Mouse (Mus musculus) mouse trophoblast stem cell (cell line): Measurements from ENCODE around the gene Slc35f4.

Experiments
- in situ Hi-C, 2 experiments: fragments of 300-500 bp; cut with MseI, MboI; formaldehyde crosslinking; loops; 2 replicates in 1 of 2; 3 replicates in 1 of 2; pipeline ENCODE4 v1.15.1; 2025

Slc35f4 gene

DNA sequence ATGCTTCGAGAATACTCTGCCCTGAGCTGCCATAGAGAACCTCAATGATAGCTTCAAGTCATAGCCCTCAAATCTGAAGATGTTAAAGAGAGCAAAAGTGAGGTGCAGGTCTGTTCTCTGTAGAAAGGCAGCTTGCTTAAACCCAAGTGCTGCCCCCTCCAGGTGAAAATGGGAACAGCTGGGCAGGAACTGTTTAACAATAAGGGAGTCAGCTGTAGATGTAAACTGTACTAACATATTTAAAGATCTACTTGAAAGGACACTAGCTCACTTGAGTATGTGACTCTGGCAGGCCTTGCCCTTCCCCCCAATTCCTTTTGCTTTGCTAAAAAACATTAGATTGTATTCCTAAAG is 177.0 kb downstream of the Slc35f4 start:
- in situ Hi-C loops, result no loop called here

DNA sequence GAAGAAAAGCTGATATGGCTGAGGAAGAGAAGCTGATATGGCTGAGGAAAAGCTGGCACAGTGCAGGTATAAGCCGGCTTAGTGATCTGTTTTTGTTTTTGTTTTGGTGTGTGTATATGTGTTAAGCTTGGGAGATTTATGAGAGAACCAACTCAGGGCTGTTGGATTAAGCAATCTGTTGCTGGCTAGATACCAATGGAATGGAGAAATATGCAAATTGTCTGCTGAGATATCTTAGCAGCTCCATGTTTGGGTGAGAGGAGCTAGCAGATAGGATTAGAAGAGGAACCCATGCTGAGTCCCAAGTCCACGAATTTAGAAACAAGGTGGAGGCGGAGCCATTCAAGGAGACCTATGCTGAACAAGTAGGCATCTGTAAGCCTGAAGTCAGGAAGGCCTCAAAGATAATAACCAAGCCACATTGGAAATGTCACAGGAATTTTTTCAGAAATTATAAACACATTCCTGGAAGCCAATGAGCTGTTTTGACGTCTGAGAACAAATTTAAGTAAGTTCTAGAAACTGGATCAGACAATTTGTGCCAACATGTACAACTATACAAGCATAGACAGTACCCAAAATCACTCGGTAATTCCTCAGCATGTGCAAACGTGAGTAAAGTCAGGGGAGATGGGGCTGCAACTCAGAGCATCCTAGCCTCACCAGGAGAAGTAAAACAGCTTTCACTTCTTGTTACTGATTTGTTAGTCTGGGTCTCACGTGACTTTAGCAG is 177.5 kb downstream of the Slc35f4 start:
- in situ Hi-C loops, result no loop called here

DNA sequence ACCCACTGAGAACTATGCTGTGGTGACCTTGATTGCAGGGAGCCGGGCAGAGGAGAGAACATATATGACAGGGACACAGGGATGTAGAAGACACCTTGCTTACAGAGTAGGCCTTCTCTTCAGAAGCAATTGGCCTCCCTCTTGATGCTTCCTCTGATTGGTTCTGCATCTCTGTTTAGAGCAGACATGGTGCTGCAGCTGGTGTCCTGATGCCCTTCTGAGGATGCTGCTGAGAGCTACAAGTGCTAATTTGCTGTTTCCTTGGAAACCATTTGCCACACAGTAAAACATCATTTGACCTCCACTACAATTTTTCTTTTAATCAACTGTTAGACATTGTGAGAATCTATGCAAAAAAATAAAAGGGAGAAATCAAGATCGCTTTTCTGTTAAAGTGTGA is 180.0 kb downstream of the Slc35f4 start:
- in situ Hi-C loops, result no loop called here

GRCm38 (mm10) chr14:49337011-49337410 is 188.8 kb downstream of the Slc35f4 start:
- in situ Hi-C loops, result no loop called here

DNA sequence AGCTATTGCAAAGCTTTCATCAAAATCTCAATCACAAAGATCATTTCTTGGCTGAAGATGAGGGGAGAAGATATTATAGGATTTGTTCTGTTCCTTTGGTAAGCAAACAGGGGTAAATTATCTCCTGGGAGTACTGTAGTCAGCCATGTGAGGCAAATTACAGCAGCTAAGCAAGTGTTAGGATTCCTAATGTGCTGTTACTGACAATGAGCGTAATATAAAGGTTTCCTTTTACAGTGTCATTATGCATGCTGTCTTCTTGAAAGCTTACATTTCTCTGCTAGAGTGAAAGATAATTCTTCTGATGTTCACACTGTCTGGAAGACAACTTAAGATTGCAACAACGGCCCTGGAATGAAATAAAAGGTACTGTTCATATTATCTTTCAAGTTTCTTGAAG is 192.0 kb downstream of the Slc35f4 start:
- in situ Hi-C loops, result no loop called here

DNA sequence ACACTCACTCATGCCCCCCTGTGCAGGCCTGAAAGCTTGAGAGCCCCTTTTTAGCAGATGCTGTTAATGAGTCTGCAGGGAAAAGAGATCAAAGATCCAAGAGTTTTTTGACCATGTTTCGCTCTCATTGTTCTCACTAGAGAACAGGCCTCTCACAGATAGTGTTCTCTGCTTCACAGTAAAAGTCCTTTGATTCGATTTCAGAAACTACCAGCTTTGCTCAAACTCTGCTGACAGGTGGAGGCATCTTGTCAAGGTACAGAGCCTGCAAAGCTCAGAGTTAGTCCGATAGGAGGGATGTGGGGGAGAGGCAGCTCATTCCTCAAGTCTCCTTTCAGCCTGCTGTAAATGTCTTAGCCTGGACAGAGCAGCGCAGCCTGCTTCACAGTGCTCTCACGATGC is 209.4 kb downstream of the Slc35f4 start:
- in situ Hi-C loops, result no loop called here

DNA sequence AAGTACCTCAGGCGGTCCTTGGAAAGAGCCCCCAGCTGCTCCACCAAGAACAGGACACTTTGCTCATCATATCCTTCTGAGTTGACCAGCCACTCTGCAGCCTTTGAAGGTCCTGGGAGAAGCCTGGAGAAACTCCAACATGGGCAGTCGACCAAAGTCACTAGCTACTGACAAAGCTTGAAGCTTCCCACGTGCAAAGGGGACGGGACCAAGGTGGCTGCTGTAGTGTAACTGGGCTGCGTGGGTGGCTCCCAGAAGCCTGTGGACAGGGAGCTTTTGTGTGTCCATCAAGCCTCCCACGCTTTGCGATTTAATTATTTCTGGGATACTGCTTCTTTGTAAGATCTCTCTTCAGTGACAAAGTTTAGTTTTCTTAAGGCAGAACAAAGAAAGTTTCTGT is 211.9 kb downstream of the Slc35f4 start:
- in situ Hi-C loops, result no loop called here

DNA sequence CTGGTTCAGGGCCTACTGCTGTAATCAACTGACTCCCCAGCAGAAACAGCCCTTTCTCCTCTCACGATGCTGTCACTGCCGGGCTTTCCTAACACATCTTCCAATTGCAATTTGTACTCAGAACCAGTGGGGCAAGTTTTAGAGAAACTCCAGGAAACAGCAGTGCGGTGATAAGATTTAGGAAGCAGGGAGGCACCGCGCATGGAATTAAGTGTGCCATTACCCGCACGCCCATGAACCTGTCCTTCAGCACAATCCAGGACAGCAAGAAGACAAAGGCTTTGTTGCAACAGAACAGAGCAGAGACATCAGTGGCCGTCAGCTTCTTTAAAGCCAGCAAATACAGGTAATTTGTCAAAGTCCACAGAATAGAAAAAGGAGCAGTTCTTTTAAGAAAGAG is 212.5 kb downstream of the Slc35f4 start:
- in situ Hi-C loops, result no loop called here

- in situ Hi-C loops, result no loop called here
Measured at GRCm38 (mm10) chr14:49311548-49311947, 214.3 kb downstream of the Slc35f4 start.

DNA sequence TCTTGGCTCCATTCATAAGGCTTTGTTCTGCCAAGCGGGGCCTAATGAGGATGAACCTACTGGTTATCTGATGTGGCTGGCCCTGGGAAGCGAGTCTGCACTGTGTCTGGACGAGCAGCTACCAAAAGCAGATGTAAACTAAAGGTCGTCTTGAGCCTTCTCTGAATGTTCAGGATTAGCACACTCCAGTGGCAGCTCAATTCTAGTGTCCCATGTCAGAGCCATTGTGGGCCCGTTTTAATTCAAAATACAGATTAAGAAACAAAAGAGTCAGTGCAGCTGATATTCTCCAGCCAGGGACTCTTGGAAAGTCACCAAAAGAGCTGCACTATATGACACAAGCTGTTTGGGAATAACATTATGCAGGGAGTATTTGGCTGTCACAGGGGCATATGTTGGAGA is 214.8 kb downstream of the Slc35f4 start:
- in situ Hi-C loops, result no loop called here

- in situ Hi-C loops, result no loop called here
Measured at GRCm38 (mm10) chr14:49309670-49310069, 216.2 kb downstream of the Slc35f4 start.

DNA sequence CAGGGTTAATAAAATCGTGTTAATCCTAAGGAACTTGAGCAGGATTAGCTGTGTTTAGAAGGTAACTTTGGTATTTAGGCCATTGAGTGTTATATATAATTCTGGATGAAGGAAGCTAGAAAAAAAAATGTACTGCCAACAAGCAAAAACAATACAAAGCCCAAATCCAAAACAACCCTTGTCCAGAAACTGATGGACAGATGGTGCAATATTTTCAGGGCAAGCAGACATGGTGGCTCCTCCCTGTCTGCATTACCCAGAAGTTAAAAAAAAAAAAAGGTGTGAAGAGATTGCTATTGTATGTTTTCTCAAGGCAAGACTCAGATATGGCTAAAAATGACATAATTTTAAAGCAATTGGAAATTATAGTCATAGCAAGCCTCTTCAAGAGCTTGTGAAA is 217.3 kb downstream of the Slc35f4 start:
- in situ Hi-C loops, result no loop called here

GRCm38 (mm10) chr14:49307842-49308241 is 218.0 kb downstream of the Slc35f4 start:
- in situ Hi-C loops, result no loop called here

GRCm38 (mm10) chr14:49305534-49306409 is 220.1 kb downstream of the Slc35f4 start:
- in situ Hi-C loops, result no loop called here

DNA sequence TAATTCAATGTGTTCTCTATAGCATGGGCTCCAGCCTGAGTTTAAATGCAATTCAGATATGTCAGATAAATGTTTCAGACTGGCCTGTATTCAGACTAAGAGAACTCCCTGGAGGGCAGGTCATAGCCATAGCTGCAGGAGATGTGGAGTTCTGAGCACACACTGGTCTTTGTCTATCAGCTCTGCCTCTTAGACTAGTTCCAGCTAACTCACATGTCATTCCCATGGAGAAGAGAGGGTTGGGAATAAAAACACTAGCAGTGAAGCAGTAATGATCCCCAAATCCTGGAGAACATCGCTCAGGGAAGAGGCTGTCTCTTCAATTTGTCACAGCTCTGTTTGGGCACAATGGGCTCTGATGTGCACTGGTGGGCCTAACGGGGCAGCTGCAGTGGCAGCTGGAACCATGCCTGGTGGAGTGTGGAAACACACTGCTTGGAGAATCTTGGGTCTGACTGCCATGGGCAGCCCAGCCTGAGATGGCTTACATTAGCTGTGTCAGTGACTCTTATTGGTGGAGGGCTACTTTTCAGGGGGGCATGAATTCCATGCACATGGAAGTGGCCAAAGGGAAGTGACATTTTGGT is 223.5 kb downstream of the Slc35f4 start:
- in situ Hi-C loops, result no loop called here

DNA sequence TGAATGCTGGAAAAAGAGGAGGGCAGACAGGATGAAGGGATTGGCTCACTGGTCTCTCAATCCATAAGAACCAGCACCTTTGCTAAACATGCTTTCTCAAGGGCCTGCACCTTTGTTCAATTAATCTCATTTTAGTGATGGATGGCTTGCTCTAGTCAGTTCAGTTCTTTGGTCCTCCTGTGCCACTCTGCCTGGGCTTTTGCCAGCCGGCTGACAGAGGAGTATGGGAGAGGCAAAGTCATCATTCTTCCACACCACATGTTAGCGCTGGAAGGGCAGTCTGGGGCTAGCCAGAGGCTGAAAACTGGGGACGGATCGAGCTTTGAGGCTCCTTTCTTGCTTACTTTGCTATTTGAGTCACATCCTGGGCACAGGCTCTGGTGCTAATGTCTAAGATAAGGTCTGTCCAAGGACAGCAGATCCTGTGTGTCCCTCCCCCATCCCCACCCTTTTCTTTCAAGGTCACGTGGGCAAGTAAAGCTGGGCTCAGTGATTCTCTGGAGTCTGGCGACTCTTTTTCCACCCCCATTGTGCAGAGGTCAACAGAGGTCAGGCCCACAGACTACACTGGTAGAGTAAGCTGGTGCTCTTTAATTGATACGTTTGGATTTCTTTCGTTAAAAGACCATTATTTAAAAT is 224.7 kb downstream of the Slc35f4 start:
- in situ Hi-C loops, result no loop called here

- in situ Hi-C loops, result no loop called here
Measured at GRCm38 (mm10) chr14:49300326-49300725, 225.5 kb downstream of the Slc35f4 start.

GRCm38 (mm10) chr14:49293802-49294449 is 231.9 kb downstream of the Slc35f4 start:
- in situ Hi-C loops, result no loop called here

DNA sequence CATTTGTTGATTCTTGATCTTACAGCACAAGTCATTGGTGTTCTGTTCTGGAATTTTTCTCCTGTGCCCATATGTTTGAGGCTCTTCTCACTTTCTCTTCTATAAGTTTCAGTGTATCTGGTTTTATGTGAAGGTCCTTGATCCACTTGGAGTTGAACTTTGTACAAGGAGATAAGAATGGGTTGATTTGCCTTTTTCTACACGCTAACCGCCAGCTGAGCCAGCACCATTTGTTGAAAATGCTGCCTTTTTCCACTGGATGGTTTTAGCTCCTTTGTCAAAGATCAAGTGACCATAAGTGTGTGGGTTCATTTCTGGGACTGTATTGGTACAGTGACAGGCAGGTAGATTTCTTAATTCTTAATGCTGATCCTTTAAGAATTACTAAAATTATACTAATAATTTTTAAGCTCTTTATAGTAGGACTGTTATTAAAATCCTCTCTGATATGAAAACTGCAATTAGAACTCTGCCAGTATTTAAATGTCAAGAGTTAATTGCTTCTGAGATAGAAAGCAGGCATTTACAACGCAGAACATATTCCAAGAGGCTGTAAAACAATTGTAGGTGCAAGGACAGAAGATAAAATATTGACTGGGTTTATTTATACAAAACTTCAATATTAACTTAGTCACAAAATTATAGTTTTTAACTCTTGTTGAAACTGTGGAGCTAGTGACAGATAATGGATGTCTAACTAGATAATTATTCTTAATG is 235.7 kb downstream of the Slc35f4 start:
- in situ Hi-C loops, result no loop called here

DNA sequence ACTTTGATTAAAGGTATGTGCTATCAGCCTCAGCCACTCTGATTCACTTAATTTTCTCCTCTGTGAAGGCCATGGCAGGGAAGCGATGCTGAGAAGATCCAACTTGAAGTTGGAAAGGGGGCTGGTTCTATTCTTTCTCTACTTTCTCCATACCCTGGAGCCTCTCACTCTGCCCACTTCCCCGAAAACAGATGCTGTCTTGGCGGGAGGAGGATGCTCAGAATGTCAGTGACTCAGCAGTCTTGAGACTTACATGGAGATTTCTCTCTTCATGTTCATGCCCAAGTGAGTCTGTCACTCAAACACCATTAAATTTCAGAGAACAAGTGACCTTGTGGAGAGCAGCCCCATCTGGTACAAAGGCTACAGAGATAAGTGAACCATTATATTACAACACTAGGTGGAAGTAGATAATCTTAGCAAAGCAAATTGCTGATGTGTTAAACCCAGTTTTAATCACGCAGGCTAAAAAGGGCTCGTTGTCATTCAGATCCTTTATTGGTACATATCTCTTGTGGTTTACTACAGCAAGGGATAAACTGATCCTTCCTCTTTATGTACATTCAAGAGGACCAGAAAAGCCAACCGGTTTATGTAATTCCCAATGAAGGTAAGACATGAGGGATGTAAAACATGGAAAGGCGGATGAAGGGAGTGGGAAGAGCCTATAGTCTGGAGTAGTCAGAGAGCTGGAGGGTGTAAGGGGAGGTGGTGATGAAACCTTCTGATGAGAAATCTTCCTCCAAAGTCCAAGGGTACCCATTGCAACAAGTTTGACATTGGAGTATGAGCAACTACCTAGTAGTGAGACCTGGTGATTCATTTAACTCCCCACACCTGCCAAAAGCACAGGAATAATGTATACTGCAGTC is 241.8 kb downstream of the Slc35f4 start:
- in situ Hi-C loops, result no loop called here
